Mouse (Mus musculus) ES-Bruce4 (cell line): Measurements from ENCODE around the gene Msi2.

Experiments used
- CTCF ChIP-seq: IDR thresholded peaks from one replicate; pipeline ENCODE4 v1.8.1; 2011; ENCODE audit warnings: low read depth, low read length
- EP300 ChIP-seq: IDR thresholded peaks from 2 replicates; pipeline ENCODE4 v1.6.1; 2011; ENCODE audit warnings: low read depth, low read length; ENCODE audit not compliant: insufficient read depth
- POLR2A ChIP-seq: IDR thresholded peaks from one replicate; pipeline ENCODE4 v1.8.1; 2011; ENCODE audit warnings: low read length; ENCODE audit not compliant: insufficient read depth

- no peak for TF ChIP-seq POLR2A
- no peak for TF ChIP-seq CTCF
- TF ChIP-seq EP300: no peak
These were observed 391.3 kb downstream of the Msi2 start for GRCm38 (mm10) chr11:88327016-88327415.
